Mouse (Mus musculus): ENCODE results near the gene Fam83c. TPM values are rescaled to one million over a fixed set of nuclear protein-coding genes. Genes with fewer than 3 reads are reported as not detected.

Gene Fam83c
- polyA plus RNA-seq, 1 experiment from 2014 or later: 0.82 TPM

GRCm38 (mm10) chr2:155809620-155810019, 25.0 kb downstream of the Fam83c start:
- H3K4me3 ChIP-seq: no peak overlapping the region
- 0 out of 2 replicates have a peak, but pooled peaks cover 3% of the 10 kb centered on the region for H3K4me1 ChIP-seq (replicated peaks)
- no peak for ATAC-seq (ENCODE audit: low FRiP score, low read depth)
- WGBS: 85% methylated on average over 4 of the region's 4 CpGs
- no peak overlapping the region for H3K9ac ChIP-seq
- no peaks in the 10 kb centered on the region for H3K27me3 ChIP-seq
- H3K27ac ChIP-seq (replicated peaks): no peak overlapping the region
- H3K36me3 ChIP-seq: peaks cover 31% of the 10 kb centered on the region
- no peak overlapping the region for H3K4me2 ChIP-seq
- H3K9me3 ChIP-seq: no peaks in the 10 kb centered on the region

GRCm38 (mm10) chr2:155807408-155807807, 27.2 kb downstream of the Fam83c start:
- Histone ChIP-seq H3K4me3 (no peak overlapping the region), H3K4me1 (replicated peaks) (0 out of 2 replicates have a peak, but pooled peaks cover 3% of the 10 kb centered on the region), H3K36me3 (peaks cover 28% of the 10 kb centered on the region), H3K27me3 (no peaks in the 10 kb centered on the region), H3K9me3 (no peaks in the 10 kb centered on the region), H3K9ac (no peak overlapping the region), H3K4me2 (no peak overlapping the region), H3K27ac (replicated peaks) (no peak overlapping the region)
- 76% methylated on average over 4 of the region's 4 CpGs for WGBS
- no peak for ATAC-seq (ENCODE audit: low FRiP score, low read depth)

DNA sequence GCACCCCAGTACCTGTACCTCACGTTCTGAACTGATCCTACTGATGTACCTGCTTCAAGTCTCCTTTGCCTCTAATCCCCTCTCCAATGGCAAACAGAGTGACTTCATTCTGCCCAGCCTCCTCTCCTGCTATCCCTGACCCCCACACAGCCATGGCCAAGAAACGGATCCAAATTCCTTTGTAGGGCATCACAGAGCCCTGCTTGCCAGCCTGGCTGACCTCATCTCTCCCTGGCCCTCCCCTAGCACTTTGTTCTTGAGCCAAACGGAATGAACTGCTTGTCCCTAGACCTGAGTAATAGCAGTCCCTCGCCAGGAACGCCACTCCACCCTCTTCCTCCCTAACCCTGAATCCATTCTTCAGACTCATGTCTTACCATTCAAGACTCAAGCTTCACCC, 28.1 kb downstream of the Fam83c start:
- H3K4me3 ChIP-seq: no peak overlapping the region

DNA sequence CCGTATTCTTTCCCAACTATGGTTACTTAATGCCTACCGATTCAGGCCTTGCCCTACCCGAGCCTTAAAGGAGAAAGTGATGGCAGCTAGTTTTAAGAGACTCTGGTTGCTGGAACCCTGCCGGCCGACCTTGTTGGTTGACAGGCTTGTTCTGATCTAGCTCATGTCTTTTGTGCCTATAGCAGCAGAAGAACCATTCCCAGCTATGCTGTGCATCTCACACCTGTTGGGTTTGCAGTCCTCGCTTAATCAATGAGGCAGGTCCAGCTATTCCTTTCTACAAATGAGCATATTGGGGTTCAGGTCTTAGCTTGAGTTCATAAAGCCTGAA, 28.8 kb downstream of the Fam83c start:
- Histone ChIP-seq H3K27ac (replicated peaks) (no peak overlapping the region), H3K36me3 (peaks cover 38% of the 10 kb centered on the region), H3K9me3 (no peaks in the 10 kb centered on the region), H3K9ac (no peak overlapping the region), H3K4me3 (no peak overlapping the region), H3K4me1 (replicated peaks) (0 out of 2 replicates have a peak, but pooled peaks cover 3% of the 10 kb centered on the region), H3K4me2 (no peak overlapping the region), H3K27me3 (no peaks in the 10 kb centered on the region)
- 86% methylated on average over 6 of the region's 6 CpGs for WGBS
- no peak for ATAC-seq (ENCODE audit: low FRiP score, low read depth)

More for the DNA sequence above, 28.1 kb downstream of the Fam83c start:
- 74% methylated on average over 5 of the region's 5 CpGs for WGBS
- H3K4me1 ChIP-seq (replicated peaks): 0 out of 2 replicates have a peak, but pooled peaks cover 3% of the 10 kb centered on the region
- no peaks in the 10 kb centered on the region for H3K9me3 ChIP-seq
- H3K9ac ChIP-seq: no peak overlapping the region
- H3K27me3 ChIP-seq: no peaks in the 10 kb centered on the region
- no peak overlapping the region for H3K4me2 ChIP-seq
- H3K36me3 ChIP-seq: peaks cover 35% of the 10 kb centered on the region
- H3K27ac ChIP-seq (replicated peaks): no peak overlapping the region
- no peak for ATAC-seq (ENCODE audit: low FRiP score, low read depth)

GRCm38 (mm10) chr2:155805231-155805924, 29.3 kb downstream of the Fam83c start:
- Histone ChIP-seq H3K27ac (replicated peaks) (no peak overlapping the region; the same call in 1 of the 2 replicates), H3K4me3 (no peak overlapping the region), H3K36me3 (peaks cover 37% of the 10 kb centered on the region), H3K9ac (no peak overlapping the region), H3K4me2 (no peak overlapping the region), H3K4me1 (replicated peaks) (0 out of 2 replicates have a peak, but pooled peaks cover 3% of the 10 kb centered on the region), H3K27me3 (no peaks in the 10 kb centered on the region), H3K9me3 (no peaks in the 10 kb centered on the region)
- ATAC-seq (ENCODE audit: low FRiP score, low read depth): peak; percentile 46; the same call in 1 of the 2 replicates
- WGBS: 59% methylated on average over 6 of the region's 6 CpGs

DNA sequence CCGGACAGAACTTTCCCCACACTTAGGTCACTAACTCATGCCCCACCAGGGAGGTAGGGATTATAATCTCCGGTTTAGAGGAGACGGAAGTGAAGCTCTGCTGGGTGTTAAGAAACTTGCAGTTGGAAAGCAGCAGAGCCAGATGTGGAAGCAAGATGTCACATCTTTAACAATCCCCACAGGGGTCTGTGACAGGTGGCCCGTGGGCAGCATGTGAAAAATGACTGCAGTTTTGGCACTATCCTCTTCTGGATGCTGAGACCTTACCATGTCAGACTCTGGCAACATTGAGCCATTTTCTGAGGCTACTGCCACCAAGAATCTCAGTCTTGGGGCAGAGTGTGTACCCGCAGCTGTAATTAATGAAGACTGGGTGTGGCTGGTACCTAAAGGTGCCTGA, 30.6 kb downstream of the Fam83c start:
- 77% methylated on average over 5 of the region's 5 CpGs for WGBS
- Histone ChIP-seq H3K9ac (no peak overlapping the region), H3K4me3 (no peak overlapping the region), H3K4me1 (replicated peaks) (0 out of 2 replicates have a peak, but pooled peaks cover 3% of the 10 kb centered on the region), H3K36me3 (peaks cover 43% of the 10 kb centered on the region), H3K27ac (replicated peaks) (no peak overlapping the region), H3K4me2 (no peak overlapping the region), H3K27me3 (no peaks in the 10 kb centered on the region), H3K9me3 (no peaks in the 10 kb centered on the region)
- ATAC-seq (ENCODE audit: low FRiP score, low read depth): no peak

DNA sequence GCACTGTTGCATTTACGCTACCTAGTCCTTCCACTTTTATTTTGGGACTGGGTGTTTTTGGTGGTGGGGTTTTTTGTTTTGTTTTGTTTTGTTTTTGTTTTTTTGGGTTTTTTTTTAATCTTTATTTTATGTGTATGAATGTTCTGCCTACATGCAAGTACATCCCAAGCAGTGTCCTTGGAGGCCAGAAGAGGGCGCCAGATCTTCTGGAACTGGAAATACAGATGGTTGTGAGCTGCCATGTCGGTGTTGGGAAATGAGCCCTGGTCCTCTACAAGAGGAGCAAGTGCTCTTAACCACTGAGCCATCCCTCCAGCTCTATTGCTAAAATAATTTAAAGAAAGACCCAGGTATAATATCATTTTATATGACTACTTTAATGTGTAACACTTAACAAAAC, 31.9 kb downstream of the Fam83c start:
- WGBS: 63% methylated on average over 3 of the region's 3 CpGs
- H3K9me3 ChIP-seq: no peaks in the 10 kb centered on the region
- H3K27ac ChIP-seq (replicated peaks): no peak overlapping the region
- ATAC-seq (ENCODE audit: low FRiP score, low read depth): no peak
- H3K9ac ChIP-seq: no peak overlapping the region
- H3K36me3 ChIP-seq: peaks cover 43% of the 10 kb centered on the region
- H3K4me2 ChIP-seq: no peak overlapping the region
- H3K27me3 ChIP-seq: no peaks in the 10 kb centered on the region
- H3K4me1 ChIP-seq (replicated peaks): 0 out of 2 replicates have a peak, but pooled peaks cover 3% of the 10 kb centered on the region
- H3K4me3 ChIP-seq: no peak overlapping the region

DNA sequence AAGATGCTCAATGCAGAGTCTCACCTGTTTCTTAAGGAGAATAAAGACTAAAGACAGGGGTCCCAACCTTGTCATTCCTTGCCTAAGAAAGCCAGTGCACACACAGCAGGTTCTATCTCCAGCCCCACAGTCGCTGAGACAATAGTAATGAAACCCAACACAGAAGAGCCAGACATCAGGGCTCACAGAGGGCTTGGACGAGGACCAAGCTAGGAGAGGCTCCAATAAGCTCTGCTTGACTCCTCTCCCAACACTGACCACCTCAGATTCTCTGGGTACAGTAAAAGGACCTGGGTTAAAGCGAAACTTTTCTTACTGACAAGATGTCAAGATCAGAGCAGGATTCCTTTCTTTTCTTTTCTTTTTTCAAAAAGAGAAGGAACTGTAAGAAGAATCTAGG, 36.0 kb downstream of the Fam83c start:
- H3K9me3 ChIP-seq: no peaks in the 10 kb centered on the region
- WGBS: 65% methylated on average over 3 of the region's 3 CpGs
- H3K4me3 ChIP-seq: no peak overlapping the region
- H3K9ac ChIP-seq: no peak overlapping the region
- no peaks in the 10 kb centered on the region for H3K4me1 ChIP-seq (replicated peaks)
- peaks cover 57% of the 10 kb centered on the region for H3K36me3 ChIP-seq
- no peaks in the 10 kb centered on the region for H3K27me3 ChIP-seq
- H3K27ac ChIP-seq (replicated peaks): no peak overlapping the region
- ATAC-seq (ENCODE audit: low FRiP score, low read depth): no peak
- no peak overlapping the region for H3K4me2 ChIP-seq

- no peak for ATAC-seq (ENCODE audit: low FRiP score, low read depth)
- H3K27me3 ChIP-seq: no peaks in the 10 kb centered on the region
- no peak overlapping the region for H3K9ac ChIP-seq
- H3K36me3 ChIP-seq: peaks cover 29% of the 10 kb centered on the region
- 81% methylated on average over 12 of the region's 12 CpGs for WGBS
- no peaks in the 10 kb centered on the region for H3K9me3 ChIP-seq
- 0 out of 2 replicates have a peak overlapping the region, but pooled peaks have one; percentile 22 for H3K27ac ChIP-seq (replicated peaks)
- H3K4me3 ChIP-seq: no peak overlapping the region
- H3K4me1 ChIP-seq (replicated peaks): no peaks in the 10 kb centered on the region
- no peak overlapping the region for H3K4me2 ChIP-seq
Observed at GRCm38 (mm10) chr2:155794674-155795445, 39.8 kb downstream of the Fam83c start.

DNA sequence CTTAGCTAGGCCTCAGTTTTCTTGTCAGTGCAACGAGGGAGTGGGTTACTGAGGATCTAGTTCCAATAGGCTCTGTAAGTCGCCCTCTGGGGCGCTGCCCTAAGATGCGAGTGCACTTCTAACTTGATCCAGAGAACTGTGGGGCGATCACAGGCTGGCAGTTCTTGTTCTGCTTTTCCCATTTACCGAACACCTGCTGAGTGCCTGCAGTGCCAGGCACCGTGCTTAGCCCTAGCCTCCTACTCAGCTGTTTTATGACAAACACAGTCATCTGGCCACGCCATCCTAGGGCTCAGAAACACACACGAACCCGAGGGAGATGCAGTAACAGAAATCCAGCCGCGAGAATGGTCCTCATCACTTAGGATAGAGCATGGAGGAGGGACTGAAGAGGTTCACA, 41.8 kb downstream of the Fam83c start:
- Histone ChIP-seq H3K27me3 (no peaks in the 10 kb centered on the region), H3K4me1 (replicated peaks) (no peaks in the 10 kb centered on the region), H3K4me3 (no peak overlapping the region), H3K4me2 (no peak overlapping the region), H3K9ac (no peak overlapping the region), H3K27ac (replicated peaks) (no peak overlapping the region), H3K36me3 (peaks cover 15% of the 10 kb centered on the region), H3K9me3 (no peaks in the 10 kb centered on the region)
- WGBS: 40% methylated on average over 12 of the region's 12 CpGs
- no peak for ATAC-seq (ENCODE audit: low FRiP score, low read depth)

- peak; percentile 39; the same call in 1 of the 2 replicates for ATAC-seq (ENCODE audit: low FRiP score, low read depth)
- Histone ChIP-seq H3K4me2 (no peak overlapping the region), H3K9me3 (no peaks in the 10 kb centered on the region), H3K4me1 (replicated peaks) (no peaks in the 10 kb centered on the region), H3K27me3 (no peaks in the 10 kb centered on the region), H3K27ac (replicated peaks) (no peak overlapping the region; the same call in 1 of the 2 replicates), H3K4me3 (no peak overlapping the region), H3K9ac (no peak overlapping the region), H3K36me3 (no peaks in the 10 kb centered on the region)
- whole genome bisulfite sequencing: 72% methylated on average over 18 of the region's 18 CpGs
Observed at GRCm38 (mm10) chr2:155787949-155788931, 46.4 kb downstream of the Fam83c start.

Measured in hindbrain, embryonic 15.5 days (tissue).